Mouse (Mus musculus) cerebellum, postnatal 10 days (tissue): Measurements from ENCODE around the gene Aqp11.

Experiments used
- DNase-seq, 2 experiments: peaks; one replicate each; pipeline ENCODE4 v3.0.0; 2021; ENCODE audit warnings: mixed read lengths in 2 of 2

Gene Aqp11

GRCm38 (mm10) chr7:97737638-97738456 lies at the start of gene Aqp11:
Aqp11 (minus strand) TSS chr7:97738289.
- DNase-seq: peak; percentile 84 to 90

DNA sequence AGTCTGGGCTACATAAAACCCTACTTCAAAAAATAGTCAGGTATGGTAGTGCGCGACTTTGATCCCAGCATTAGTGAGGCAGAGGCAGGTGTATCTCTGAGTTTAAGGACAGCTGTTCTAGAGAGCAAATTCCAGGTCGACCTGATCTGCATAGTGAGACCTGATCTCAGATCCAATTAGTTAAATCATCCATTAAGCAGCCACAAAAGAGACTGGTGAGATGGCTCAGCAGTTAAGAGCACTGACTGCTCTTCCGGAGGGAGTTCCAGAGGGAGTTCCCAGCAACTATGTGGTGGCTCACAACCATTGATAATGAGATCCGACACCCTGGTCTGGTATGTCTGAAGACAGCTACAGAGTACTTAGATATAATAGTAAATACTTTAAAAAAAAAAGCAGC lies 45.4 kb upstream of the Aqp11 start:
- no peak for DNase-seq

DNA sequence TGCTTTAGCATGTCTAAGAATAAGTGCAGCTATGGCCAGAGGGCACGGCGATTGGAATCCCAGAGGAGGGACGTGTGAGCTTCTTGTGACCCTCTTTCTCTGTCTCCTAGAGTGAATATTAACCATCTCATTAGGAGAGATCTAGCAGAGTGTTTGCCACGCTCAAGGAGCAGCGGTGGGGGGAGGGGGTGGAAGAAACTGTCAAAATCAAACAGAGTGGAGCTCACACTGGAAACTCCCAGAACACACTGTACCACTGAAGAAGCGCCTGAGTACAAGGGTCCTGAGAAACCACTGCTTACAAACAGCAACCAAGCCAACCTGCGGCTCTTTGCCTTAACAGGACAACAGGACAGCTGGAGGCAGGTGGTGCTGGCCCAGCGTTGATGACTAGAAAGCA lies 43.4 kb upstream of the Aqp11 start:
- DNase-seq: no peak

- no peak for DNase-seq
These were observed 42.7 kb upstream of the Aqp11 start for GRCm38 (mm10) chr7:97780815-97781214.

DNA sequence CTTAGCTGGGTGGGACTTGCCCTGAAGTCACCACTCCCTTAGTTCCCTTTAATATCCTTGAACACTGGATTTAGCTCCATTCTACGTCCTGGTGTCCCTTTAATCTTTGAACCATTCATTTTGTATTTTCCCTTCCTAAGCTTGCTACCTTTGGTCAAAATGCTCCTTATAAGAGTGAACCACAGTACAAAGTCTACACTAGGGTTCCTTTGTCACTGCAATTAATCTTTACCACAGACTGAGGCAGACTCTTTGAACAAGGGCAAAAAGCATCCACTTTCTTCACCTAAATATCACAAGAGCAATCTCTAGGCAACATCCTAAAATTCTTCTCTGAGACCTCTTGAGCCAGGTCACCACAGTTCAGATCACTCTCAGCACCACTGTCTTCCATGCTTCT lies 42.1 kb upstream of the Aqp11 start:
- no peak for DNase-seq

DNA sequence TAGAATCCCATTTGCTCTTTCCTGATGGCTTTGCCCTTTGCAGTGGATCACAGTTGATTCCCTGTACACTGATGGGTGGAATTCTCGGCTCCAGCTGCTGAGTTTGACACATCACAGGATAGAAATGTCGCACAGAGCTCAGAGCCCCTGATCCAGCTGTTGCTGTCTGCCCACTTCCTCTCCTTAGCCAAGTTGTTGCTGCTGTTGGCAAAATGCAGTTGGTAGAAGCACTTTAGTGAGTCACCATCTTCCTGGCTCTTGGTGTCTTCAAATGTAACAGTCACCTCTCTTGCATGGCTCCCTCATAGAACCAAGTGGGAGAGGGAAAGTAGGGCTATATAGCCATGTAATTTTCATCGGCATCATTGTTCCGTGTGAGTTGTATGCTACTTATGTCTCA lies 39.1 kb upstream of the Aqp11 start:
- DNase-seq: no peak

DNA sequence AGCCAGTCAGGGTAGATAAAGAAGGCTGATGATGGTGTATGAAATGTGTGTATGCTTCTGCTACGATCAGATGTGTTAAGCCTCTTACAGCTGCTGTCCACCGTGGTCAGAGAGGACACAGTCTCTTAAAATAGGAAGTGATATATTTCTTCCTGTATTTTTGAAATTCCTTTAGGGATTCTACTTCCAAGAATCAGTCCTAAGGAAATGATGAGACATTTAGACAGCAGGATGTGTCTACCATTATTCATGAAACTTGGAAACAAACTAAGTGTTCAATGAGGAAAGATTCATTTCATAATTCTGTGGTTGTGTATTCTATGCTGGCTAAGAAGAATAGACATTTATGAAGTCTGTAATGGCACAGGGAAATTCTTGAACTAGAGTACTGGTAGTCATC lies 37.8 kb upstream of the Aqp11 start:
- DNase-seq: no peak

DNA sequence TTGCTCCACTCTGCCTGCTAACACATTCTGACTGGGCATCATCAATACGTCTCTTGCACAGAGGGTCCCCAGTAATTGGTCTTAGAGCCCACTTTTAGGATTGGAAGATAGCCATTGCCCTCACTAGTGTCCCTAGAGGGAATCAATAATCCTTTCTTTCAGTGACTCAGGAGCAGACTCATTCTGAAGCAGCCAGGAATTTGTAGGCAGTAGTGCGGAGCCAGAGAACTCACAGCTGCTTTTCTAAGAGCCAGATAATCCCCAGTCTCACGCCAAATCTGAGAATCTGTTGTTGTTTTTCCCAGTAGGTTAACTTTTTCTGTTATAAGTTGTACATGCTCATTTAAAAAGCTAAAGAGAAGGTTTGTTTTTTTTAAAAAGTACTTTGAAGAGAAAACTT lies 37.3 kb upstream of the Aqp11 start:
- DNase-seq: no peak

DNA sequence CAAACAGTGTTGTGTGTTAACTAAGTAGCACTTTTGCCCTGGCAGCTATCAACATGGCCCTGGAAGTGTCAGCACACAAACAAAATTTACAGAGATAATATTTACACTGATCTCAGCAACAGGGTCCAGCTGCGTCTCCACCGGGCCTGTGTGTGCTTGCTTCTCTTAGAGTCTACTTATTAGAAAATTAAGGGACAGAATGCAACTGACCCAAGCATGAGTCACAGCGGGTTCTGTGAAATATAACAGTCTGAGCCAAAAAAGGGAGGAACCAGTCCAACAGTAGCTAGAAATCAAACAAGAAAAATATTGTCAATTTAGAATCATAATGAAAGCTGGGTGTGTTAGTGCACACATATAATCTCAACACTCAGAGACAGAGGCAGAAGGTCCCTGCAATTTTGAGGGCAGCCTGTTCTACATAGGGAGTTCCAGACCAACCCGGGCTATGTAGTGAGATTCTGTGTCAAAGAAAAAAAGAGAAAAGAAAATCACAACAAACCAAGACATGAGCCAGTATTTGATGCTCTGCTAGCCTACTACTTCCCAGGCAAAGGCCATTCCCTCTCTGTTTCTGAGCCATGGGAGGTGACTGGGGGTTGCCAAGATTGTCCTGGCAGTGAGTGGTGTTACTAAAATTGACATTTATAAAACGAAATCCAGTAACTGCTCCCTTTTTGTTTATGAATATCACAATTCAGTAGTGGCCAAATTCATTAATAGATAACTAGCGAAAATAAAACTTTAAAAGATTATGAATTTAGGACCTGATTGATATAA lies 32.9 kb upstream of the Aqp11 start:
- DNase-seq: peak; percentile 48 to 59

GRCm38 (mm10) chr7:97769020-97769419 lies 30.9 kb upstream of the Aqp11 start:
- no peak for DNase-seq

DNA sequence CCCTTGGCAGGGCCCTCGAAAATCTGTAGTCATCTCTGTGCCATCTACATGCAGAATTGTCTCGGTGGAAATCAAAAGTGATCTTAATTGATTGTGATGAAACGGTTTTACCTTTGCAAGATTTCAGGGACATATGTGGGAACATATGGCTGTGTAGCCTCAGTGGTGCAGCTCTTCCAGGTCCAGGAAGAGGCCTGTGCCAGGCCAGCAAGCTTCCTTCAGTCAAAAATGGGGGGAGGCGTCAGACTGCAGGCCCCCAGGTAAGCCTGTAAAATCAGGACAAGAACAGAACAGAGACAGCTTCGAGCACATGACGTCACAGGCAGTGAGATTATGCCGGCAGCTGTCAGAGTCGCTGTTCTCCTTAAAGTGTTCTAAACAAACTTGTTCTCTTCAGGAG lies 29.8 kb upstream of the Aqp11 start:
- peak; percentile 39 to 42 for DNase-seq

DNA sequence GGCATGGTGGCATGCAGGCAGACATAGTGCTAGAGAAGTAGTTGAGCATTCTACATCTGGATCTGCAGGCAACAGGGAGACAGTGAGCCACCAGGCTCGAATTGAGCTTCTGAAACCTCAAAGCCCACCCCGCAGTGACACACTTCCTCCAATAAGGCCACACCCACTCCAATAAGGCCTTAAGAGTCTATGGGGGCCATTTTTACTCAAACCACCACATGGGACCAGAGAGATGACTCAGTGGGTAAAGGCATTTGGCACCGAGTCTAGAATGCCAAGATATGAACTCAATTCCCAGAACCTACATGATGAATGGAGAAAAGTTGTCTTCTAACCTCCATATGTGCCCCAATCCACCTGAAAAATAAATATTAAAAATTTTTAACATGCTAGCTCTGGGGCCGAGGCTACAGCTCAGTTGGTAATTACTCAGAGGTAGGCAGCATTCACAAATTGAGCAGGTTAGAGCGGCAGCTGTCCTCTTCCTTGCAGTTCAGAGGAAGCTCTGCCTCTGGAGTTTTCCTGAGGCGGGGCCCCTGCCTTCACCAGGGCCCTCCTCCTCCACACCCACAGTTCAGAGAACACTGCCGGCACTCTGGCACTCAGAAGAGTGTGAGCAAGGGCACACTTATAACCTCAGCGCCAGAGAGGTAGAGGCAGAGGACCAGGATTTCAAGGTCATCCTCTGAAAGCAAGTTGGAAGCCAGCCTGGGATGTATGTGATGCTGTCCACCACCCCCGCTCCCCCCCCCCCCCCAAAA lies 28.5 kb upstream of the Aqp11 start:
- no peak for DNase-seq

GRCm38 (mm10) chr7:97765963-97766347 lies 27.9 kb upstream of the Aqp11 start:
- no peak for DNase-seq

- no peak for DNase-seq
These were observed 27.3 kb upstream of the Aqp11 start for GRCm38 (mm10) chr7:97765181-97765962.

GRCm38 (mm10) chr7:97764591-97764990 lies 26.5 kb upstream of the Aqp11 start:
- no peak for DNase-seq

DNA sequence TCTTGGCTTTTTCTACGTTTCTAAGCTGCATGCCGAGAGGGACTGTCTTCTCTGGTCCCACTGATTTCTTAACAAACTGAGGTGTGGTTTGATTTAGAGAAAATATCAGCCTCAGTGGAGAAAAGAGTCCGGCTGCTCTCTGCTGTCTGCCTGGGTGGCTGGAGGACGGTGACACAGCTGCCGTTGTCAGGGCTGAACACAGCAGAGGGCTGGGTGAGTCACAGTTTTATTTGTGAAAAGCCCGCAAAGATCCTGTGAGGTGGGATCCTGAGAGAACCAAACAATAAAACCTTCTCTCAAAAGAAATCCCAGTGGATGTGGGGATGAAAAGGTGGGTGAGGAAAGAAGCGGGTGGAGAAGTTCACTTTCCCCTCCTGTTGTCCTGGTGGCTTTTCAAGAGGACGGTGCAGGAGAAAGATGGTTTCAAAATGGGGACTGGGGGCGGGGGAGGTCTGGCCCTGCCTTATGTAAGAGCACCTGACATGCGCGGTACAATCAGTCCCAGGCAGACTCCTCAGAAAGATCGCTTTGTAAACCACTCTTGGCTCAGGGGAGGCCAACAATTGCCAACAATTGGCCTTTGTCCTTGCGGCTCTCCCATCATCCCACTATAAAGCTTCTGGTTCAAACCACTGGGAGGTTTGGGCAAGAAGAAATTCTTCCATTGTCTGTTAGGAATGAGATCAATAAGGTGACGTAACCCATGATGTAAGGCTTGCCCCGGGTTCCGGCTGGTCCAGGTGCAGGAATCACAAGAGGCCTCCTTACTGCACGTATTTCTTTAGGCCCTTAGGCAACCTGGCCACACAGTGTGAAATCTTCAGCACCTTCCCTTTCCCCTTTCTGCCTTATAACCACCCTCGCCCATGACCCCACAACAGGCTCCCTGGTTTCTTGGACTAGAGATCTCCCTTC lies 19.1 kb upstream of the Aqp11 start:
- DNase-seq: peak; percentile 51 to 56

DNA sequence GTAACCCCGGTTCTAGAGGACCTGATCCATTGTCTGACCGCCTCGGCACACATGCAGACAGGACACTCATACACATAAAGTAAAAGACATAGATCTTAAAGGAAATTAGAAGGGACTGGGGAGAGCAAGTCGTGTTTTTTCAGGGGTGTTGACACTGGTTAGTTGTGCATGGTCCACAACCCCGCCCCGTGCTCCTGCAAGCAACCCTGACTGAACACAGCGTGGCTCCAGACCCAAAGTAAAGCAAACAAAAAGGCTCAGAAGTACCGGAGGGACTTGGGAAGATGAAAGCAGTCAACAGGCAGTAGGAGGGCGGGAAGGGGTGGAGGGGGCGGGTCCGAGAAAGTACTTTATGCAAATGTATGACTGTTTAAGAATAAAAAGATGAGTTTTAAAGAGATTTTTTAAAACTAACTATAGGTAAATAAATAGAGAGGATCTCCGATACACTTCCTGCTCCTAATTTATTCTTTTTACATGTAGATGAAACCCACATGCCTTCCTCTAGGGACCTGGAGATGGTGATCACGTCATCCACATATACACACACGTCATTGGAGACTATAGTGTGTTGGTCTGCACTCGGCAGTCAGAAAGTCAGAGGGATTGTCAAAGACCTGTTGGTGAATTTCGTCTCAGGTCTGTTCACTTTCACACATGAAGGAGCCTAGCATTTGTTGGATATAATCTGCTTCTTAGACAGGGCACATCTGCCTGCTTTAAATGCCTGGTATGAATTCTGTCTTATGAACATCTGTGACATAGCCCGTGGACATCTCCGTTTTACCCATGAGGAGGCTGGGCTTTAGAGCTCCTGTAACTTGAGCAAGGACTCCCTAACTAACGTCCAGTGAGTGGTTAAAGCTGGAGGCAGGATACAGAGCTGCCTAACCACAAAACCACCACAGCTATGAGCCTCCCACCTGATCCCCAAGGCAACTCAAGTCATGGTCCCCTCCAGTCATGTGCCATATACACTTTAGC lies 11.4 kb upstream of the Aqp11 start:
- DNase-seq: no peak

- DNase-seq: no peak
These were observed 10.6 kb upstream of the Aqp11 start for GRCm38 (mm10) chr7:97748527-97749206.

- peak; percentile 92 for DNase-seq
These were observed 9.9 kb upstream of the Aqp11 start for GRCm38 (mm10) chr7:97747787-97748497.
